Mouse (Mus musculus): ENCODE data around the gene Cd79a. TPM values are rescaled to one million over a fixed set of nuclear protein-coding genes. Genes with fewer than 3 reads are reported as not detected.
"Not testable (repeated sequence)": the region's sequence is repeated elsewhere in the genome, so short reads cannot be mapped to it uniquely, and the experiment has no call there.

Cd79a gene
- total RNA-seq, 2 experiments from 2014 or later, result 0.43 to 0.96 TPM

DNA sequence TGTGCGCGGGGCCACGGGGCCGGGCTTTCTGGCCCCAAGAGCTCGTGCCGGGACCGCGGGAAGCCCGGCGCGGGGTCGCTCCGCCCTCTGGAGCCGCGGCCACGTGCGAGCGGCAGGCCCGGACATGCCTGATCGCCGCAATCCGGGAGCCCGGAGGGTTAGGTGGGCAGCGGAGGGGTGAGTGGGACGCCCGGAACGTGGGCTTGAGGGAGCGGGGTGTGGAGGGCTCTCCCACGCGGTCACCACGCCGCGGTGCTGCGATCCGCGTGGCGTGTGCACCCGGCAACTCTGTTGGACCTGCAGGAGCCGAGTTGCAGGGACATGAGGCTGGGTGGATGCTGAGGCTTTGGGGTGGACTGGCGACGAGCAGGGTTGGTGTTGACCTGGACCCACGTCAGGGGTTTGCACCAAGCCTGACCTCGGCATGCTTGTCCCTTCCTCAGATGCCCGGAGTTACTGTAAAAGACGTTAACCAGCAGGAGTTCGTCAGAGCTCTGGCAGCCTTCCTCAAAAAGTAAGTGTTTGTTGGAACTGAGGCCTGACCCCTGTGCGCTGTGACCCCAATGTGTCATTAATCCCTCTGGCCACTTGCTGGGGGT, 12.4 kb upstream of the Cd79a start:
- peak; percentile 6; the same call in 1 of the 2 replicates for ATAC-seq (replicated peaks; ENCODE audit: low FRiP score, poor library complexity, severe bottlenecking)

DNA sequence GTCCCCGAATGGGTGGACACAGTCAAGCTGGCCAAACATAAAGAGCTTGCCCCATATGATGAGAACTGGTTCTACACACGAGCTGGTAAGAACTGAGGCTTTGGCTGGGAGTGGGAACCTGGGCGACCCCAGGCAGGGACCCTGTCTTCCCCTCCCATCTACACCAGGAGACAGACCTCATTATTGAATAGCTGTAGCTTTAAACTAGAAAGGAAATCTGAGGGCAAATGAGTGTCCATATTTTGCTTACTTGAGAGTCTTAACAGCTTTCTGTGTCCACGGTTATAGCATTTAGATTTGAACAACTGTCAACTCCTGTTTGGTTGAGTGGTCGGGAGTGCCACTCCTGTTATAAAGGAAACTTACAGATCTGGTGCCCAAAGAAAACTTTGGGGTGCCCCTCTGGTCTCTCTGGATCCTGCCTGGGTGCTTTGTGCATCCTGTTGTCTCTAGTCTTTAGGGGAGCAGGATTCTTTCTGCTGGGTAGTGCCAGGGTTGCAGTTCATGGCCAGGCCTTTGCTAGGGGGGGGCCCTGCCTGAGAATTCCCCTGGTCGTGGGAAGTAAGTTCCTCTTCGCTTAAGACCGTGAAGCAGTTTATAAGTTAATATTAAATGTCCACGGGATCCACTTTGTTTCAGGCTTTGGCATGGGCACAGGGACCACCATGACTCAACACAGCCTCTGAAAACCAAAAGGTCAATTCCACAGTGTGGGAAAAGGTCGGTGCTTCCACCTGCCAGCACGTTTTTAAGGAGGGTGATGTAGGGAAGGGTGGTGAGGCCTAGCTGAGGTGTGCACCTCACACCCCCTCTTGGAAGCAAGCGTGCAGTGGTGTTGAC, 11.5 kb upstream of the Cd79a start:
- ATAC-seq (replicated peaks; ENCODE audit: low FRiP score, poor library complexity, severe bottlenecking), result no peak

DNA sequence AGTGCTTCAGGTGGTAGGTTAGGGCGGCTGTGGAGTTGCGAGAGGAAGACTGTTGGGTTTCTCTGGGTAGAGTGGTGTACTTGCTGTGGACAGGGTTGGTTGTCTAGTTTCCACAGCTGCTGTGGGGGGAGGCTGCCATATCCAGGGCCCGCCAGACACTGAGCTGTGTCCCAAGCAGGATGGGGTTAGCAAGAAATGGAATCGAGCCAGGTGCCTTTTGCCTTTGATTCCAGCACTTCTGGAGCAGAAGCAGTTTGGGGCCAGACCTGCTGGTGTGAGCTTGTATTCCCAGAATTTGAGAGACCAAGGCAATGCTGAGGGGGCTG, 10.9 kb upstream of the Cd79a start:
- ATAC-seq (replicated peaks; ENCODE audit: low FRiP score, poor library complexity, severe bottlenecking), result no peak

DNA sequence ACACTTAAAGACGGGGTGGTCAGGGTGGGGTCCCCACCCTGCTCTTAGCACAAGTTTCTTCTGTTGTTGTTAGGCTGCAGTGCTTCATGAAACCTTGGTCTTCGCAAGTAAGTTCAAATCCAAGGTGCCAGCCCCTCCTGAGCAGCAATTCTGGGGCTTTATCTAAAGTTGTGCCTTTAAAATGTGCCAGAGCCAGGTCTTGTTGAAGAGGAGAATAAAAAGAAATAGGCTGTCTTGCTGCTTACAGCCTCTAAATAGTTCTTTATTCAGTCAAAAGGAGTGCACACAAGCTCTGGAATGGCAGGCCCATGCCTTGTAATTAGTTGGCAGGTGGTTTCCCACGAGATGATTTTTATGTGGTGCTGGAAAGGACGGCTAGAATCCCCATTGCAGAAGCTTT, 10.1 kb upstream of the Cd79a start:
- ATAC-seq (replicated peaks; ENCODE audit: low FRiP score, poor library complexity, severe bottlenecking), result no peak

DNA sequence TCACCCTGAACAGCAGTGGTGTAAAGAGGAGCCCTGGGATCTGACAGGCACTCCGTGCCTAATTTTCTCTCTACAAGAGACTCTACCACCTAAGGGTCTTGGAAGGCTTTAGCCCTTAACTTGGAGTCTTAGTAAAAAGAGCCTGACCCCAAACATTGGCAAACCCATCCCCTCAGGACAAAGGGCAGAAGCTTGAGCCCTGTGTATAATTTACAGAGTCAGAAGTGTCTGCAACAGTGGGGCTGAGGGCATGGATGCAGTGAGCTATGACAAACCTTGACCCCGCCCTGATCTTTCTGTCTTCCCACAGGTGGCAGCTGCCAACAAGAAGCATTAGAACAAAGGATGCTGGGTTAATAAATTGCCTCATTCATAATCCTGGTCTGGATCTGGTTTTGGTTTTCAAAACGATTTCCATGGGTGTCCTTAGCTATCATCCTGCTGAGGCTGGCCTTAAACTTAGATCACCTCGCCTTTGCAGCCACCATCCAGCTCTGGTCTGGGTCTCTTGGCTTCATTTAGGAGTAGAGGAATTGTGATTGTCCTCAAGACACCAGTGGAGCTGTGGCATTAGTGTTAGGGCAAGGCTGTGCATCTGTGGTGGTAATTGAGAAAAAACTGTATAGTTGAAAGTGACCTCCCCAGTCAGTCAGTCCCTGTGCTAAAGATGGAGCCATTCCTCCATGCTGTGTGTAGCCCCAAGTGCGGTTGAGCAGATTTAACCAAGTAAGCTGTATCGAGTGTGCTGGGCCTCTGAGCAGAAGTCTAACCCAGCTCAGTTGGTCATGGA, 7.6 kb upstream of the Cd79a start:
- 0 out of 2 replicates have a peak, but pooled peaks have one; percentile 3 for ATAC-seq (replicated peaks; ENCODE audit: low FRiP score, poor library complexity, severe bottlenecking)

DNA sequence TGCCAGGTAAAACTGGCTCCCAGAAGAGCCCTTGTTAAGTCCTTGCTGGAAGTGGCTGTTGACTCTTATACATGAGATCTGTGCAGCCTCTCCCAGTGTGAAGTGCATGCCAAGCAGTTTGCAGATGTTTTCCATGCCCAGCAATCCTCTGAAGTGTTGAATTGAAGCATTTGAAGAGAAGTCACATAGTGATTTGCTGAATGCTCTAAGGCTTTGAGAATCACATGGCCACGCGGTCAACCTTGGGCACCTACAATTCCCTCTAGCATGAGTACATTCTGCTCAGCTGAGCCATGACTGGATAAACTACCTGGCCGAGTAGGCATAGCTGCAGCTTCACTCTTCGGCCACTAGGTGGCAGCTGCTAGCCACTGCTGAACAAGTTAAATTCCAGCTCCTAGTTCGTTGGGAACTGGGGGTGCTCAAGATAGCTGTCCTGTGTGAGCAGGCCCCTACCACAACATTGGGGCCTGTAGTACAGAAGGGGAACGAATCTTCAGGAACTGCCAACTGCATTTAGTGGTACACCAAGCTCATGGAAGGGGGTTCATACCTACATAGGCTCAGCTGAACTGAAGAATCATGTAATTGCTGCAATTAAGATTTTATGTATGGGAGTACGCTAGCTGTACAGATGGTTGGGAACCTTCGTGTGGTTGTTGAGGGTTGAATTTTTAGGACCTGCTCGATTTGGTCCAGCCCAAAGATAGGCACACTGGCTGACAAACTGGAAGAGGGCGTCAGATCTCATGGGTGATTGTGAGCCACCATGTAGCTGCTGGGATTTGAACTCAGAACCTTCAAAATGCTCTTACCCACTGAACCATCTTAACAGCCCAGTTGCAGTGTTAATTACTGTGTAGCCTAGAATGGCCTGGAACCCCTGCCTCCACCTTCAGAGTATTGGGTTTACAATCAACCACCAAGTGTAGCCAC, 6.6 kb upstream of the Cd79a start:
- ATAC-seq (replicated peaks; ENCODE audit: low FRiP score, poor library complexity, severe bottlenecking), result peak; percentile 93

DNA sequence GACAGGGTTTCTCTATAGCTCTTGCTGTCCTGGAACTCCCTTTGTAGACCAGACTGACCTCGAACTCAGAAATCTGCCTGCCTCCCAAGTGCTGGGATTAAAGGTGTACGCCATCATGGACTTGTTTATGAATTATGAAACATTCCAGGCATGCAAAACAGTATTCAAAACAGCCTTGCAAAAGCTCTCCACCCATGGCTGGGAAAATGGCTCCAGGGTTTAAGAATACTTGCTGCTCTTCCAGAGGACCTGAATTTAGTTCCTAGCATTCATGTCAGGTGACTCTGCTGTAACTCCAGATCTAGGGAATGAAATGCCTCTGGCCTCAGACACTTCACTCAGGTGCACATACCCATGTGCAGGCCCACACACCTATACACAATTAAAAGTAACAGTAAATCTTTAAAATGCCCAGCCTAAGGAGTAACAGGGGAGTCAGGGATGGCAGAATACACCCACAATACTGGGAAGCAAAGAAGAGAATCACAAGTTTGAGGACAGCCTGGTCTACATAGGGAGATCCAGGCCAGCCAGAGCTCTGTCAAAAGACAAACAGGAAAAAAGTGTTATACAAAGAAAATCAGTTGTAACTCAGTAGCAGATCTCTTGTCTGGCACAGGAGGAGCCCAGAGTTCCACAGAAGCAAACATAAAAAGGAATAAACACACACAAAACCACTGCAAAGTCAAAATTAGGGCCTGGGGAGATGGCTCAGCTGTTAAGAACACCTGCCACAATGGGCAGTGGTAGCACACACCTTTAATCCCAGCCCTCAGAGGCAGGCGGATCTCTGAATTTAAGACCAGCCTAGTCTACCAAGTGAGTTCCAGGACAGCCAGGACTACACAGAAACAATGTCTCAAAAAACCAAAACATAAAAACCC, 5.7 kb upstream of the Cd79a start:
- ATAC-seq (replicated peaks; ENCODE audit: low FRiP score, poor library complexity, severe bottlenecking), result no peak

DNA sequence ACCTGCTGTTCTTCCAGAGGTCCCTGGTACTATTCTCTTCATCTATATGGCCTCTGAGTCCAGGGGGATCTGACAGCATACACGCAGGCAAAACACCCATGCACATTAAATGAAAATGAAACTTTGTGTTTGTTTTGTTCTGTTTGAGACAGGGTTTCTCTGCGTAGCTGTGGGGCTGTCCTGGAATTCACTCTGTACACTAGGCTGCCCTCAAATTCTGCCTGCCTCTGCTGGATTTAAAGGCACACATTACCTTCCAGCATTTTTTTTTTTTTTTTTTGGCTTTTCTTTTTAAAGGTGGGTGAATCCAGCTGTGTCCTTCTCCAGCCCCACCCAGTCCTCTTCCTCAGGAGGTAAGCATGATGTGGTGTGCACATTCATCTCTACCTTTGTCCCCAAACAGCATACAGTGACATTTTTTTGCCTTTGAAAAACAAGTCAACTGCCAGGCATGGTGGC, 5.0 kb upstream of the Cd79a start:
- ATAC-seq (replicated peaks; ENCODE audit: low FRiP score, poor library complexity, severe bottlenecking), result no peak

DNA sequence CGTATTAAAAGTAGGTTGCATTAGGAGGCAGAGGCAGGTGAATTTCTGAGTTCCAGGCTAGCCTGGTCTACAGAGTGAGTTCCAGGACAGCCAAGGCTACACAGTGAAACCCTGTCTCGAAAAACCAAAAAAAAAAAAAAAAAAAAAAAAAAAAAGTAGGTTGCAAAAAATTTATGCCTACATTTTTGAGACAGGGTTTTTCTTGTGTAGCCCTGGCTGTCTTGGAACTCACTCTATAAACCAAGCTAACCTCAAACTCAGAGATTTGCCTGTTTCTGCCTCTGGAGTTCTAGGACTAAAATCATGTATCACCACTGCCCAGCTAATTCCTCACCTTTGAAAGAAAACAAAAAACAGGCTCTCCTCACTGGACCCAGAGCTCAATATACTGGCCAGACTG, 1.4 kb upstream of the Cd79a start:
- ATAC-seq (replicated peaks; ENCODE audit: low FRiP score, poor library complexity, severe bottlenecking), result not testable (repeated sequence)

DNA sequence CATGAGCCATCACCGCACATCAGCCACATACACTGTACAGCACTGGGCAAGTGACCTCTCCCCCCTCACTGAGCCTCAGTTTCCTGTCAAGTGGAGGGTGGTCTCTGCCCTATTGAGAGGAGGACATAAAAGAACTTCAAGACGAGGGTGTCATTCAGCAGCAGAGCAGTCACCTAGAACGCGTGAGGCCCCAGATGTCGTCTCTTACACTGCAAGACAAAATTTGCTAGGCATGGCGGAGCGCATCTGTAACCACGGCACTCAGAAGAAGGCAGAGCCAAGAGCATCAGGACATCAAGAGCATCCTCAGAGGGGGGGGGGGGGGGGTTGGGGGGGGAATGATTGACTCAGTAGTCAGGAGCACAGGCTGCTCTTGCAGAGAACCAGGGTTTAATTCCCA, 912 bp upstream of the Cd79a start:
- no peak for ATAC-seq (replicated peaks; ENCODE audit: low FRiP score, poor library complexity, severe bottlenecking)

DNA sequence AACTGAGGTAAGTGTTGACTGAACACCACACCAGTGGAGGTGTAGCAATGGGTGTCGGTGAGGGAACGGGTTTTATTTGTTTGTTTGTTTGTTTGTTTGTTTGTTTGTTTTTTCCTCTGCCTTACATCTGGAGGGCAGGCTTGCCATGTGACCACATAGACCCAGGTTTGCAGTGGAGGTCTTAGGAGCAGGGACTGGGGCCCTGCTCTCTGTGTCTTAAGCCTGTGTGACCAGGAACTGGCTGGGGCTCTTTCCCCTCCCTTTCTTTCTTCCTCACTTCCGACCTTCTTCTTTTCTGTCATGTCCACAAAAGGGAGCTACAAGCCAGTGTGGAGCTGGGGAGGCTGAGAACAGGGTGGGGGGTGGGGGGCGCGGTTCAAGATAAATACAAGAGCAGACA, 778 bp downstream of the Cd79a start:
- no peak for ATAC-seq (replicated peaks; ENCODE audit: low FRiP score, poor library complexity, severe bottlenecking)

DNA sequence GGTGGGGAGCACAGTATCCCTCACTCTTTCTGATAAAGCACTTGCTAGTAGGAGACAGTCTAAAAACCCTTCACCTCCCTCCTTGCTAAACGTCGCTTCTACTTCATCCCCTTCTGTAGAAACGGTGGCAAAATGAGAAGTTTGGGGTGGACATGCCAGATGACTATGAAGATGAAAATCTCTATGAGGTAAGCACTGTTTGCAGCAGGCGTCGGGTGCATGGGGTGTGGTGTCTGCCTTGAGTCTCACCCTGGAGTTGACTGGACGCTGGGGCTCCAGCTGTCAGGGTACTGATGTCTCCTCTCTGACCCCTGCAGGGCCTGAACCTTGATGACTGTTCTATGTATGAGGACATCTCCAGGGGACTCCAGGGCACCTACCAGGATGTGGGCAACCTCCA, 3.9 kb downstream of the Cd79a start:
- no peak for ATAC-seq (replicated peaks; ENCODE audit: low FRiP score, poor library complexity, severe bottlenecking)

DNA sequence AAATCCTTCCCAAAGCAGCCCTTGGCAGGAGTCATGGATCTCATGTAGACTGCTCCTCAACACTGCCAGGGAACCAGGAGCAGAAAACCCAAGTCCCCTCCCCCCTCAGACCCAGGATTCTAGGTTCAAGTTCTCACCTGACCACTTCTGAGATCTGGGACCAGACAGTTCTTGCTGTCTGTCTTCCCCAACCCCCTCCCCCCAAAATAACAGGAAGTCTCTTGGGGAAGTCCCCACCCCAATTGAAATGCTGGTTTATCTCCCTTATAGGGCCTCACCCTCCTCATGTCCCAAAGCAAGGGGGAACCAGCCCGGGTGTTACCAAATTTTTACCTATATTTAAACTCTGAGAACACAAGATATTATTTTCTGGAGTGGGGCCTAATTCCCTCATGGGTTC, 4.7 kb downstream of the Cd79a start:
- no peak for ATAC-seq (replicated peaks; ENCODE audit: low FRiP score, poor library complexity, severe bottlenecking)

DNA sequence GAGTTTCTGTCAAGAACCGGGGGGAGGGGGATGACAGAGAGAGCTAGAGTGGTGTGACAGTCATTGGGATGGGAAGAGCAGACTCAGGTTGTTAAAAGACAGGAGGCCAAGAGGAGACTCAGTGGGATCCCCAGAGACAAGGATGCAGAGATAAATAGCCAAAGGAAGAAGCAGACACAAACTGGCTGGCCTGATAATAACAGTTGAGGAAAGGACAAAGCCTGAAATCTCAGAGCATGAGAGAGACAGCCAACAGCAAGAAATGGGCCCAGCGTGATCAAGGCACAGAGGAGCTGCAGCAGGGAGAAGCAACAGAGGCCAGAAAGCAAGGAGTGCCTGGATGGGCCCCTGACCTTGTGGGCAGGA, 5.1 kb downstream of the Cd79a start:
- no peak for ATAC-seq (replicated peaks; ENCODE audit: low FRiP score, poor library complexity, severe bottlenecking)

DNA sequence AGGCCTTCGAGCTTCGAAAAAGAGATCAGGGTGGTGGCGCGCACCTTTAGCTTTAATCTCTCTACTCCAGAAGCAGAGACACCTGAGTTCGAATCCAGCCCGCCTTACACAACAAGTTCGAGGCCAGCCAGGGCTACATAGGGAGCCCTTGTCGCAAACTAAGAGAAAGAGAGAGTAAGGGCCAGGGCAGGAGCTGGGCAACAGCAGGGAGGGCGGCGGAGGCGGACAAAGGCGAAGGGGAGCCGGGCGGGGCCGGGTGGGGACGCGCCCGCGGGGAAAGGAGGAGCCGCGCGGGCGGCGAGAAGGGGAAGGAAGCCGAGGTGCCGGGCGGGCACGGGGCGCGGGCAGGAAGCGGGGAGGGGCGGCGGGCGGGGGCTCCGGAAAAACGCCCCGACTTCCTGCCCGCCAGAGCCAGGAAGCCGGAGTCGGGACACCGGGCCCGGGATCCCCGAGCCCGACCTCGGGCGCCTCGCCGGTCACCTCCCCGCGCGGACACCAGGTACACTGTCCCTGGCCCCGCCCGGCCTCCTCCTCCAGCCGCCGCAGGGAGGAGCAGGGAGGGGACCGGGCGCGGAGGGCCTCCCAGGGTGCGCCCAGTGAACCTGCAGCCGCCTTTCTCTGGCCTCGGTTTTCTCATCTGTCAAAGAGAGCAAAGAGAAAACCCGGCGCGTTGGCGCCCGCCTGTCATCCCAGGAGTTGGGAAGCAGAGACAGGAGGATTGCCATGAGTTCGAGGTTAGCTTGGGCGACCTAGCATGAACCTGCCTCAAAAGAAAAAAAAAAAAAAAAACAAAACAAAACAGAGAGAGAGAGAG, 5.7 kb downstream of the Cd79a start, which contains the start of gene Arhgef1:
Gene Arhgef1, plus strand, starts transcription at position 283 of the 814 bp plus-strand sequence.
- ATAC-seq (replicated peaks; ENCODE audit: low FRiP score, poor library complexity, severe bottlenecking), result peak; percentile 56

DNA sequence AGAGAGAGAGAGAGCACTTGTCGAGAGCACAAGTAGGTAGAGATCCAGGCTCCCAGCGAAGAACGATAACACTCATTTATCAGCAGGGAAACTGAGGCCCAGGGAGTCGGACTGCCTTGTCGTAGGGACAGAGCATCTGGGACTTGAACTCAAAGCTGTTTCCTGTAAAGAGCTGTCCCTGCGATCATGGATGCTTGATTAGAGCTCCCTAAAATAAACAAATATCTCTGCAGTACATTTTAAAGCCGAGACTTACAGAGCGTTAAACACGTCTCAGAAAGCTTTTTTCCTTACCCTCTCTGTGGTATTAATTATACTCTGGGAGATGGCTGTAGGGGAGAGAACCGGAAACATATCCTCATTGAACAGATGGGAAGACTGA, 6.3 kb downstream of the Cd79a start:
- no peak for ATAC-seq (replicated peaks; ENCODE audit: low FRiP score, poor library complexity, severe bottlenecking)

DNA sequence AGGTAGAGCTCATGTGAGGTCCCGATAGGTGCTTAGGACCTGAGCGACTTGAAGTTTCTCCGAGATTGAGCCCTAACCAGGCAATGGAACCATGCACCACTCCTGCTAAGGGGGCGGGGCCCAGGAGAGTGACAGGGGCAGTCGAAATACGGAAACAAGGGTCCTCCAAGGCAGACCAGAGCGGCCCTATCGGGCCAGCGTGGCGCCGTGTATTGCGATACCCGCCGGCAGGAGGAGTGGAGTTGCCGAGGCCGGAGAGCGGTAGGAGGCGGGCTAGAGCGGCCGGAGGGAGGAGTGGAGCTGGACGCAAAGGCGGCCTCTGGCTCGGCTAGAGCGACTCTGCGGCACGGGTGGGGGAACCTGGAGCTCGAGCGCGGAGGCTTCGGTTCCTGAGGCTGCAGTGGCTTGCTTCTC, 6.9 kb downstream of the Cd79a start:
- peak; percentile 89 for ATAC-seq (replicated peaks; ENCODE audit: low FRiP score, poor library complexity, severe bottlenecking)

DNA sequence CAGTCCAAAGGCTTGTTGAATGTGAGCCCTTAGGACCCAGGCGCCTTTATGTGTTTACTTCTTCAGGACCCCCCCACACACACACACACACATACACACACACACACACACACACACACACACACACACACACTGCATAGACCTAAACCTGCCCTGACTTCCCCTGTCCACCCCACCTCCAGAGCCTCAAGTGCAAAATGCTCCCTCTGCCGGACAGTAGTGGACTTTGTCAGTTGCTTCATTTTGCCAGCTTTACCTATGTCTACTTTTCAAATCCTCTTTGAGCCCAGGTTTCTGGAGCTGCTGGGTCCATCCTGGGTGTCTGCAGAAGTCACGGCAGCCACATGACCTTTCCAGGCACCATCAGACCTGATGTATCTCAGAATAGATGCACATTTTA, 7.8 kb downstream of the Cd79a start:
- peak; percentile 69 for ATAC-seq (replicated peaks; ENCODE audit: low FRiP score, poor library complexity, severe bottlenecking)

All from erythroblast, adult 5-6 weeks (primary cell).